Mouse (Mus musculus) left cerebral cortex, adult 18-20 months (tissue): ENCODE measurements around the gene Lmf1. TPM values are rescaled to one million over a fixed set of nuclear protein-coding genes. Genes with fewer than 3 reads are reported as not detected.

Experiments used
- DNase-seq, 2 experiments: peaks; one replicate each; pipeline ENCODE4 v3.0.0; 2021 to 2022; ENCODE audit warnings: low spot score in 2 of 2, mixed read lengths in 1 of 2
- total RNA-seq, 2 experiments: library from RNA; stranded (reverse); gene quantifications; 2 replicates each; pipeline ENCODE4 v1.2.3; 2021

Lmf1 gene
- total RNA-seq, 2 experiments from 2014 or later = 19.1 to 20.2 TPM

DNA sequence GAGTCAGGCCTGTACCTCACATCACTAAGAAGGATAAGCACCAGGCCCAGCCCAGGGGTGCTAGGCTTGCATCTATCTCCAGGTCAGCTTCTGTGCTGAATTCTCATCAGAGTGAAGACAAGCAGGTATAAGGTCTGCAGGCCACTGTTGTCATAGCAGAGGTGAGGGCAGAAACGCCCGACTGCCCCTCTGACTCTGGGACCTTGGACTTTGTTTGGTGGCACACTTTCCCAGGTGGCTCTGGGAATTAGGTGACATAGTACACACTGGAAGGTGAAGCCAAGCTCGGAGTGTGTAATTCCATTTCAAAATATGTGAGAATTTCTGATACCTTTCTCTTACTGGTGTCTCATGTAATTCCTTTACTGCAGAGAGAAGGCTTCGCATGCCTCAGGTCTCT is 59.6 kb downstream of the Lmf1 start:
- DNase-seq = no peak

DNA sequence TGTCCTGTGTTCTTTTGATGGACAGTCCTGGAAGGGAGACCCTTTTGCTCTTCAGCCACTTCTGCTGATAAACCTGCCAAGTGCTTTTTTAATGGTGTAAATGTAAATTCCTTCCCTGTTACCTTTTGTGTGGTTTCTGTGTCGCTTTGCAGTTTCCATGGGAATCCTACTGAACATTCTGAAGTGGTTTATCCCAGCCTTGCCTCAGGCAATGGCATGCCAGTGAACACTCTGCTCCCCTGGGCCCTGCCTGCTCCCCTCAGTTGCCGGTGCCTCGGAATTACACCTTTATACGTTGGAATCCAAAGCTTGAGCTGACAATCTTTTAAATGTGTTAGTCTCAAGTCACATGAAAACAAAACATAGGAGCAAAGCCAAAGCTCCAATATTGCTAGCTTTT is 62.1 kb downstream of the Lmf1 start:
- no peak for DNase-seq

DNA sequence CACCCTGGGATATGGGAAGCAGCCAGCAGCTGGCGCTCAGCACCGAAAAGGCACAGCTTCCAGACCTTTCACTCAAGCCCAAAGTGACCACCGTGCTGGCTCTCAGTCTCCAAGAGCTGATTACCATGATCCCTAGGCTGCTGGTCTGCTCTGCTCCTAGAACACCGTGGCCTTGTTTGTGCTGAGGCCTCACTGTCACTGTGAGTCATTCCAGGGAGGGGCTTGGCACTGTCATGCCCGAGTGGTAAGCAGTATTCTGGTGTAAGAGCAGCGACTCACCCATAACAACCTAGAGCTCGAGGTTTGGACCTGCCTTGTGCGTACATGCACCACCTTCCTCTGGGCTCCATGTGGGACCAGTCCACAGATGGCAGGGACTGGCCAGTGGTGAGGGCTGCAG is 63.1 kb downstream of the Lmf1 start:
- DNase-seq = no peak

DNA sequence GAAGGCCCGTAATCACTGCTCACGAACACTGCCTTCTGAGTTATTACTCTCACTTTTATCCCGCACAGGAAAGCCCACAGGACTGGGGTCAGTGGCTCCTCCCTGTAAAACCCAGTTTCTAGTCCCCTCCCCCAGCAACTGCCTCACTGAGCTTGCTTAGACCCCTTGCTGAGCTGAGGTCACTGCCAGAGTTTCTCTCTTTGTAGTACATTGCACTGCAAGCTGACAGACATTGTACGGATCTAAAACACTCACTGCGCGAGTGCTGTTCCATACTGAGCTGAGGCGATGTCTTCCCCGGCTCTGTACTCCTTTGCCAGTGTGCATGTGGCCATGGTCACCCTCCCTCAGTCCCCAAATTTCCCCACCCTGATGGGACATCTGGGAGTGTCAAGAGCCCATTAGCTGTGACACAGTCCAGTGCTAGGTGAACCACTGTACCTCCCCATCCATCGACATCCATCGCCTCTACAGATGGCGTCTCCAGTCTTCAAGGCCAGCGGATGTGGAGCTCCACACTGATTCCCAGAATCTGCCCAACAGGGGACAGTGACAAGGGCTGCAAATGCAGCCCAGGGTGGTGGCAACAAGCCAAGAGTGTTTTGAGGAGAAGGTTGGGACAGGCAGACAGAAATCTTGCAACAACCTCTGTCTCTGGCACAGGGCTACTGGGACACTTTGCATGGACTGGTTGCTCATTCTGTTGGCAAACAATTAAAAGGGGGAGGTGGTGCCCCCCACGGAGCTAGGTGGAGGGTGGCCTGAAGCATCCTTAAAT is 64.8 kb downstream of the Lmf1 start:
- DNase-seq = no peak

DNA sequence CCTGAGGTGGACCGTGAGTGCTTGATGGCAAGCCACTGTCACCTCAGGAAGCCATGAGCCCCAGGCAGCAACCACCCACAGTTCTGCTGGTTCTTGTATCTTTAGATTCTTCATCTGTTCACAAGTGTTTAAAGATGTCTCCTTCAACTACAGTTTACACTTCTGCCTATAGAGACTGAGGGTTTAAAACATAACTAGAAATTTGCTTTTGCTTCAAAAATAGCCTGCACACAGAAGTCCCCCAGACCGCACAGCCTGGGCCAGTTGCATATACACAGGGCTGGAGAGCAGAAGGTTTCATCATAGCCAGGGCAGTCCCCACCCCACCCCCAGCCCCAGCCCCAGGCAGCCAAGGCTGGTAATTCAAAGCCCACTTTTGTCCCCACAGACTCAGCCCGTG is 65.9 kb downstream of the Lmf1 start:
- no peak for DNase-seq

- DNase-seq = no peak
Observed at GRCm38 (mm10) chr17:25645661-25646060, 66.8 kb downstream of the Lmf1 start.

GRCm38 (mm10) chr17:25647901-25648300 is 69.0 kb downstream of the Lmf1 start:
- DNase-seq = no peak

GRCm38 (mm10) chr17:25648678-25649216 is 69.9 kb downstream of the Lmf1 start:
- no peak for DNase-seq

GRCm38 (mm10) chr17:25650726-25651125 is 71.8 kb downstream of the Lmf1 start:
- DNase-seq = no peak

- DNase-seq = peak in 1 of 2 experiments; percentile 30
Observed at GRCm38 (mm10) chr17:25652272-25652671, 73.4 kb downstream of the Lmf1 start.

DNA sequence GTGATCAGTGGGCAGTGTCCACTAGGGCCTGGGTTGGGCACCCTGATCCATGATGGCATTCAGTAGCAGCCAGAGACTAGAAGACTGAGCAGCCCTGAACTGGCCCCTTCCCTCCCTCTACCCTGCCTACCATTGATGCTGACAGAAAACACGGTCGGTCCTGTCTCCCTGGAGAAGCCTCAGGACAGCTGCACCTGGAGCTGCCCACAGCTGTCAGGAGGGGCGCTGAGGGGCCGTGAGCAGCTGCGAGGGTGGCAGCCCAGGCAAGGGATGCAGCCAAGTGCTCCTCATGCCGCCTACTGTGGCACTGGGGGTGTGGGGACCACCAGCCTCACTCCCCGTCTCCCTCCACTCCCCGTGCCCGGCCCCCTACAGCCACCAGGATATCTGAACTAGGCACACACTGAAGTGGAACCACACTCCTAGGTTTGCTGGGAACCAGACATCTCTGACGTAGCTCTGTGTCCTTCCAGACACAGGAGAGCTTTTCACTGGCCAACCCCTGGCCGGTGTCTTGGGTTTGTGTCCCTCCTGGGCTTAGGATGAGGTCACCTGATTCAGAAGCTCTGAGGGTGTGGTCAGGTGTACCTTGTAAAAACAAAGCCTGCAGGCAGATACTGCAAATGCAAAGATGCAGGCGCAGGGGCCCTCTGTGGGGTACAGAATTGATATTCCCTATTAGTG is 77.4 kb downstream of the Lmf1 start:
- DNase-seq = no peak

DNA sequence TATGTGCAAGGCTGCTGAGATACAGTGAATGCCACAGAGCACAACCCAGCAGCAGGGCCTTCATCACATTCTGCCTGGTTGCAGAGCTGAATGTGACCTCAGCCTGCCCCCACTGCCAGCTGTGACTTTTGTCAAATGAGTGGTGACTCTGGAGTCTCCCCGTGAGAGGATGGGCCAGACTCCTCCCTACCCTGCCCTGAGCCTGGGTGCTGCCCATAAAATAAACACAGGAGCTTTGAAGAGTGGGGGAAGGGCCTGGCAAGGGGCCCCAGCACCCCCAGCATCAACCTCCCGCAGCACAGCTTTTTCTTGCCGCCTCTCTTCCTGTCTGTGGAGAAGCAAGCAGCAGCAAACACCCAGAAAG is 77.9 kb downstream of the Lmf1 start:
- no peak for DNase-seq

DNA sequence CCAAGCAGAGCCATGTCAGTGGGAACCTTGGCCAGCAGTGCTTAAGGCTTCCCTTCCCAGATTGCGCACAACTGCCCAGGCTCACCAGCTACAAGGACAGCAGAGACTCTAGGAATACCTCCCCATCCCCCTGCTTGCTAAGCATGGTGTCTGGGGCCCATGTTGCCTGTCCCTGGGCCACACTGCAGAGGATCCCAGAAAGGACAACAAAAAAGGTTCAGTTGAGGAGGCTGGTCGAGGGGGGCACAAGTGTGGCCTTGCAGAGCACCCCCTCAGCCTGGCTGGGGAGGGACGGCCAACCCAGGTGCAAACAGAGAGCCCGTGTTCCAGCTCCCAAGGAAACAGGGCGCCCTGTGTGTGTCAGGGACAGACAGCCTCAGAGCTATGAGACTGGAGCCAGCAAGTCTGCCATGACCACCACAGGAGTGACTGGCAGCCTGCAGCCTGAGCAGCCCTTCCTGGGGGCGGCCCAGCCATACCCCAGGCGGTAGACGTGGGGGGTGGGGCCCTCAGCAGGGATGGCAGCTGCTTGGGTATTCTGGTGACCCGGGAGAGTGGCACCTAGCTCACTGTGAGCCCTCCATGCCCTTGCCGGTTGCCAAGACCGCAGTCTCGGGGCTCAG is 84.4 kb downstream of the Lmf1 start:
- no peak for DNase-seq

DNA sequence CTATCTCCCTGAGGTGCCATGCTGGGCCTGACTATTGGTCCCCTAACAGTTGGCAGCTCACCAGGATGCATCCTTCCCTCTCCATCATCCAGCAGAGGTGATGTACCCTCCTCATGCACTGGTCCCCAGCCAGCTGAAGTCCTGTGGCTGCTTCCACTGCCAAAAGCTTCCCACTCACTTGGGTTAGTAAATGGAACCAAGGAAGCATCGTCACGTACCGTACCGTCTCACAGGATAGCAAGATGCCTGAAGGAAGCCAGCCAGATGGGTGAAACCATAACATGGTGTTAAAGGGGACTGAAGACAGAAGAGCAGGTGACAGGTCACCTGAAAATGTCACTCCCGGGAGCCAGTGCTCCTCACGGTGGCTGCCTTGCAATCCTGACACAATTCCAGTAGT is 86.6 kb downstream of the Lmf1 start:
- peak in 1 of 2 experiments; percentile 31 for DNase-seq

GRCm38 (mm10) chr17:25665891-25666290 is 87.0 kb downstream of the Lmf1 start:
- DNase-seq = no peak

GRCm38 (mm10) chr17:25668481-25669055 is 89.7 kb downstream of the Lmf1 start:
- no peak for DNase-seq

- DNase-seq = no peak
Observed at GRCm38 (mm10) chr17:25672982-25673381, 94.1 kb downstream of the Lmf1 start.

- no peak for DNase-seq
Observed at GRCm38 (mm10) chr17:25677969-25678368, 99.1 kb downstream of the Lmf1 start.

DNA sequence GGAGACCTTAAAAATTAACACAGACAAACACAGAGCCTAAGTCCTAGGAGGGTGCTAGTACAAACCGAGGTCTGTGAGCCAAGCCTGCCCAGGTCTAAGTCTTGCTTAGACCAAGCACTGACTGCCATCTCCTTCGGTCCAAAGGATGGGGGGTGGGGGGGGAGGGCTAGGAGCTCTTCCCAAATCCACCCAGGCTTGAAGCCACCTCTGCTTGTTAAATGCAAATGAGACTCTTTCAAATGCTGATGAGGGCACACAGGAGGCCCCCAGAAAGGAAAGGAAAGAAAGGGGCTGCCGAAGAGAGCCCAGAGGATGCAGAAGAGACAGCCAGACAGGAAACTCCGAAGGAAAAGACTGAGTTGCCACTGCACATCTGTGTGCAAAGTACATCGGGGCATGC is 100.9 kb downstream of the Lmf1 start:
- DNase-seq = no peak

DNA sequence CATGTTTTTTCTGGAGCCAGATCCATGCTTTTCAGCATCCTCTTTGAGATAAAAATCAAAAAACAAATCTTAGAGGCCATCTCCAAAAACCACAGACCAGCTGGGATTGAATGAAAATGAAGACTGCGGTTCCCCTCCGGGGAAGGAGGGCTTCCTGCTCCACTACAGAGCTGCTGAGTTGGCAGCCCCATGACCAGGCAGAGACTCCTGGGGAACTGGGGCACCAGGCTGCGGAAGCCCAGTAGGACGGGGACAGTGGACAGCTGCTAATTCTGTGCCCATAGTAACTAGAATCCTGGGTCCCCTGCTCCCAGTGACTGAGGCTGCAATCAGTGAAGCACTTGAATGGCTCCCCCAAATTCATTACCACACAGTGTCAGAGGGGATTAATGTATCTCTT is 102.8 kb downstream of the Lmf1 start:
- no peak for DNase-seq

- no peak for DNase-seq
Observed at GRCm38 (mm10) chr17:25686323-25686722, 107.4 kb downstream of the Lmf1 start.

GRCm38 (mm10) chr17:25688922-25689321 is 110.0 kb downstream of the Lmf1 start:
- DNase-seq = no peak
